Mouse (Mus musculus): ENCODE data around the gene Slc18b1.
"Not testable (repeated sequence)": the region's sequence is repeated elsewhere in the genome, so short reads cannot be mapped to it uniquely, and the experiment has no call there.

Gene Slc18b1

GRCm38 (mm10) chr10:23796551-23797503 is at the start of gene Slc18b1:
Gene Slc18b1 (plus strand): TSS chr10:23796986.
- DNase-seq (ENCODE audit: low spot score), result peak; percentile 66

- no peak for DNase-seq (ENCODE audit: low spot score)
Measured at GRCm38 (mm10) chr10:23754166-23754565, 42.6 kb upstream of the Slc18b1 start.

- DNase-seq (ENCODE audit: low spot score), result no peak
Measured at GRCm38 (mm10) chr10:23777288-23777945, 19.4 kb upstream of the Slc18b1 start.

- DNase-seq (ENCODE audit: low spot score), result no peak
Measured at GRCm38 (mm10) chr10:23780539-23781275, 16.1 kb upstream of the Slc18b1 start.

- no peak for DNase-seq (ENCODE audit: low spot score)
Measured at GRCm38 (mm10) chr10:23781760-23782735, 14.7 kb upstream of the Slc18b1 start.

- no peak for DNase-seq (ENCODE audit: low spot score)
Measured at GRCm38 (mm10) chr10:23782855-23783492, 13.8 kb upstream of the Slc18b1 start.

- DNase-seq (ENCODE audit: low spot score), result no peak
Measured at GRCm38 (mm10) chr10:23783493-23783884, 13.3 kb upstream of the Slc18b1 start.

- no peak for DNase-seq (ENCODE audit: low spot score)
Measured at GRCm38 (mm10) chr10:23784121-23784520, 12.7 kb upstream of the Slc18b1 start.

- DNase-seq (ENCODE audit: low spot score), result not testable (repeated sequence)
Measured at GRCm38 (mm10) chr10:23785599-23785998, 11.2 kb upstream of the Slc18b1 start.

GRCm38 (mm10) chr10:23786040-23786439 is 10.7 kb upstream of the Slc18b1 start:
- DNase-seq (ENCODE audit: low spot score), result no peak

GRCm38 (mm10) chr10:23786631-23787038 is 10.2 kb upstream of the Slc18b1 start:
- not testable (repeated sequence) for DNase-seq (ENCODE audit: low spot score)

- DNase-seq (ENCODE audit: low spot score), result peak; percentile 98
Measured at GRCm38 (mm10) chr10:23787062-23787821, 9.5 kb upstream of the Slc18b1 start, which contains the start of gene Rps12. Gene Rps12 (minus strand): TSS chr10:23787275.

GRCm38 (mm10) chr10:23788056-23788600 is 8.7 kb upstream of the Slc18b1 start:
- no peak for DNase-seq (ENCODE audit: low spot score)

- peak; percentile 60 for DNase-seq (ENCODE audit: low spot score)
Measured at GRCm38 (mm10) chr10:23795871-23796520, 790 bp upstream of the Slc18b1 start.

- no peak for DNase-seq (ENCODE audit: low spot score)
Measured at GRCm38 (mm10) chr10:23797606-23798005, 820 bp downstream of the Slc18b1 start.

- no peak for DNase-seq (ENCODE audit: low spot score)
Measured at GRCm38 (mm10) chr10:23798142-23798541, 1.4 kb downstream of the Slc18b1 start.

- no peak for DNase-seq (ENCODE audit: low spot score)
Measured at GRCm38 (mm10) chr10:23799933-23800332, 3.1 kb downstream of the Slc18b1 start.

GRCm38 (mm10) chr10:23802911-23803310 is 6.1 kb downstream of the Slc18b1 start:
- no peak for DNase-seq (ENCODE audit: low spot score)

GRCm38 (mm10) chr10:23804665-23805064 is 7.9 kb downstream of the Slc18b1 start:
- no peak for DNase-seq (ENCODE audit: low spot score)
